ENCODE assay signal across 7 mouse cellular contexts in the genomic region with DNA sequence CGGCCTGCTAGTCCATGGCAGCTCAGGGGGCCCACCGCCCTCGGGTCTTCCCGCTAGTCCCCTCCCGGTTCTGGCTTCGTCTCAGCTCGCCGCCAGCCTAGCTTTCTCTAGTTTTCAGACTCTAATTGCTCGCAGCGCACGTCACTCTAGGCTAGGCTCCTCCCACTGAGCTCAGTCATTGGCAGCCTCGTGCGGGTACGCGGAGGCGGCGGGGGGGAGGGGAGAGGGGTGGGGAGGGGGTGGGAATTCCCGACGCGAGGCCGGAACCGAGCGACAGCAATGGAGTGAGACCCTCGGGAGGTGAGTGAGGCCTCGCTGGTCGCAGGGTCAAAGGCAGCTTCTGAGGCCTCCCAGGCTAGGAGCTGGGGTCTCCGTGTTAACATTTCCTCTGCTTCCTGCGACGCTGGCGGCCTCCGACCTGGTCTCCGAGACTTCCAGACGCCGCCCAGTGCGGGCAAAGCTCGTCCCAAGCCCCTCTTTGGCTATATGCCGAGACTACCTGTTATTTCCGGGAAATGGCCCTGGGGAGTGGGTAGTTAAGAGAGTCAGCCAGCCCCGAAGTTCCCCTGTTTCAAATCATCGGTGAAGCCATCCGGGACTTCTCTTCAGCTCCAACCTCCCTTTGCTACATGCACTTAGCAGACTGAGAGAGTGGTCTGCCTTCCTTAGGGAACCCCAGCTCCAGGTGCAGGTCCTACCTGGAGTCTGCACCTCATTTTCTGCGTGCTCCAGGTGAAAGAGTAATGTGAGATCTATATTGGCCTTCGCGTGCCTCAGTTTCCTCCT. TPM values are rescaled to one million over a fixed set of nuclear protein-coding genes. Genes with fewer than 3 reads are reported as not detected.
DNase-seq lines count a peak whose midpoint lies in the region; ATAC-seq lines count a peak whose summit lies in the region.

A gene (plus strand): TSS at position 213 of the 786 bp plus-strand sequence.

- peak within 1 kb of the TSS; percentile 76 for H3K4me3 ChIP-seq in intestine, embryonic 15.5 days (replicated peaks)
- H3K4me3 ChIP-seq in midbrain, embryonic 10.5 days = peak within 1 kb of the TSS; percentile 72

- ATAC-seq in intestine, embryonic 15.5 days = peak; percentile 95

- H3K27ac ChIP-seq in intestine, embryonic 15.5 days = peak within 1 kb of the TSS; percentile 94
- peak within 1 kb of the TSS; percentile 92 for H3K27ac ChIP-seq in midbrain, embryonic 10.5 days (replicated peaks)

- H3K4me2 ChIP-seq in intestine, embryonic 15.5 days (replicated peaks) = peak within 1 kb of the TSS; percentile 87

- intact Hi-C loops in gastrocnemius, postnatal 36 days (cut with DNase I) = no loop called here
- intact Hi-C loops in left cerebral cortex, postnatal 25 days (cut with DNase I) = loop anchor here (2.0 kb wide), 1 partner anchor 17 kb away; a partner anchor contains a TSS

- WGBS in intestine, embryonic 15.5 days = under 1% methylated on average over 44 of the region's 44 CpGs
- WGBS in midbrain, embryonic 10.5 days = under 1% methylated on average over 44 of the region's 44 CpGs

- no peaks in the 10 kb centered on the region for H3K27me3 ChIP-seq in intestine, embryonic 15.5 days (replicated peaks)
- no peaks in the 10 kb centered on the region for H3K27me3 ChIP-seq in midbrain, embryonic 10.5 days (ENCODE audit: low read depth, poor library complexity, severe bottlenecking)

- H3K9ac ChIP-seq in intestine, embryonic 15.5 days = peak within 1 kb of the TSS; percentile 78

- peaks cover 7% of the 10 kb centered on the region; the same call in 1 of the 2 replicates for H3K36me3 ChIP-seq in intestine, embryonic 15.5 days
- H3K36me3 ChIP-seq in midbrain, embryonic 10.5 days = peaks cover 27% of the 10 kb centered on the region

- peak; percentile 83 to 85 for DNase-seq in adrenal gland, adult 18-20 months (ENCODE audit: low spot score in 2 of 2)
- peak; percentile 99 for DNase-seq in embryo, embryonic 11 days
- DNase-seq in gastrocnemius, postnatal 36 days = peak; percentile 88 to 91
- DNase-seq in left cerebral cortex, postnatal 25 days (ENCODE audit: low spot score in 2 of 2) = peak; percentile 93 to 96
- DNase-seq in midbrain, embryonic 10.5 days (ENCODE audit: low spot score) = peak; percentile 96
- peak; percentile 92 for DNase-seq in skeletal muscle tissue, adult 2 months (ENCODE audit: low read depth, low spot score)

- peaks cover 16% of the 10 kb centered on the region; the same call in 1 of the 2 replicates for H3K4me1 ChIP-seq in intestine, embryonic 15.5 days (replicated peaks)
- peaks cover 30% of the 10 kb centered on the region for H3K4me1 ChIP-seq in midbrain, embryonic 10.5 days

- H3K9me3 ChIP-seq in intestine, embryonic 15.5 days = no peaks in the 10 kb centered on the region
- no peaks in the 10 kb centered on the region for H3K9me3 ChIP-seq in midbrain, embryonic 10.5 days (replicated peaks)

RNA-seq across cellular contexts. Expression of the gene that starts here (rescaled TPM):
- 100 to 1,000 TPM; 115 to 116 TPM for total RNA-seq in adrenal gland, adult 18-20 months (2021)
- total RNA-seq in gastrocnemius, postnatal 36 days (2021) = 10 to 100 TPM; 47.5 to 48.3 TPM
- 114 and 119 TPM in 2 replicates for polyA plus RNA-seq in intestine, embryonic 15.5 days (2015; fragmentation: Nextera tagmentation; extraction: Ambion mirVana)
- total RNA-seq in left cerebral cortex, postnatal 25 days (2021) = 10 to 100 TPM; 47.7 to 48.8 TPM
- polyA plus RNA-seq in midbrain, embryonic 10.5 days (2016; fragmentation: Nextera tagmentation; extraction: Ambion mirVana) = 69.6 and 81.8 TPM in 2 replicates

Comparison
In these comparisons a context has a peak if more than half of its experiments do, and no peak if none do; other contexts are left out.
1. Peak in every context shown above with its lines: DNase-seq, ATAC-seq, H3K4me3 ChIP-seq and H3K27ac ChIP-seq.